Mouse (Mus musculus) embryonic fibroblast, embryonic 13.5 days (primary cell): ENCODE results near the gene Tmem126a. TPM values are rescaled to one million over a fixed set of nuclear protein-coding genes. Genes with fewer than 3 reads are reported as not detected.

ENCODE experiments used
- H3K27ac ChIP-seq: 2 replicates; pipeline ENCODE4 v1.5.1; 2012; ENCODE audit warnings: low read length, control low read depth, inconsistent platforms; ENCODE audit not compliant: insufficient read depth
- H3K4me1 ChIP-seq: 2 replicates; pipeline ENCODE4 v1.6.1; 2011; ENCODE audit warnings: low read length; ENCODE audit not compliant: control insufficient read depth, insufficient read depth
- H3K4me3 ChIP-seq: 2 replicates; pipeline ENCODE4 v1.5.1; 2011; ENCODE audit warnings: mild to moderate bottlenecking, control low read depth, low read length; ENCODE audit not compliant: insufficient read depth
- CTCF ChIP-seq: IDR thresholded peaks from 2 replicates; pipeline ENCODE4 v1.5.1; 2011; ENCODE audit warnings: mild to moderate bottlenecking, control low read depth, low read length, moderate library complexity, borderline replicate concordance; ENCODE audit not compliant: insufficient read depth
- POLR2A ChIP-seq: IDR thresholded peaks from 2 replicates; pipeline ENCODE4 v1.6.1; 2011; ENCODE audit warnings: low read depth, mild to moderate bottlenecking, control low read depth, low read length, moderate library complexity
- polyA plus RNA-seq: library from polyadenylated mRNA; stranded (reverse); fragments of >200 nt; gene quantifications from 2 replicates; pipeline ENCODE4 v1.2.4, GENCODE M21; 2011; ENCODE audit warnings: low read depth; ENCODE audit not compliant: missing spikeins, insufficient read length

Gene Tmem126a
- polyA plus RNA-seq, 1 experiment: 79.9 TPM

DNA sequence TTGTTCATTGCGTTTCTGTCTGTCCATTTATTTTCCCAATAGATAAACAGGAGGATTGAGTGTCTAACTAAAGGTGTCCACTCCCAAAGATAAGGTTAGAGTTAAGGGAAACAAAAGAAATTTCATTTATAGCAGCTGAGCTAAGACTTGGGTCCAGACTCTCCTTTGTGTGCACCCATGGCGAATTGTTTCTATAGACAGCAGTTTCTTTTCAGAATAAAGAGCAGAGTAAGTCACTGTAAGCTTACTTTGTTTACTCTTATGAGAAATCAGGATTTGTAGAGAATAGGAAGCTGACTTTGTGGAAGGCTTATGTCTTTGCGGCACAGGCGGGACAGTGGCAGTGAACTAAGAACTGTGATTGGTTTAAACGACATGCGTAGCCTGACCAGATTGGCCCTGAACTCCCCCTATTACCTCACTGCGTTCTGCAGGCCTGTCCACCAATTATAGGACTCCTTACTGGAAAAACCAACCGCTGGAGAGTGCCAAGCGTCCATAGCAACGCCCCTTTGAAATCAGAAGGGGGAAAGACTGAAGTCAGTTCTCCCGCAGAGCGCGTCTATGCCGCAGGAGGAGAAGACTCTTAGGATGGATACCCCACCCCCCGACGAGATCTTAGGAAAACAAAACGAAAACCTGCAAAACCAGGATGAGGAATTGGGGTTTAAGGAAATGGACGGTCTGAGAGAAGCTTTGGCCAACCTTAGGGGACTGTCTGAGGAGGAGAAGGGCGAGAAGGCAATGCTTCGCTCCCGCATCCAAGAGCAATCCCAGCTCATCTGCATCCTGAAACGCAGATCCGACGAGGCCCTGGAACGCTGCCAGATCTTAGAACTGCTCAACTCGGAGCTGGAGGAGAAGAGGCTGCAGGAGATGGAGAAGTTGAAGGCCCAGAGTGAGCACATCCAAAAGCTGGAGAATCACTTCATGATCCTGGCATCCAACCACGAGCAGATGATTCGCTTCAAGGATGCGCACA, 30.7 kb downstream of the Tmem126a start, which contains the start of gene Ccdc89:
Ccdc89 (plus strand) TSS at position 558 of the 982 bp plus-strand sequence.
- H3K4me1 ChIP-seq: no peaks in the 10 kb centered on the region
- peak within 1 kb of the TSS; percentile 24 for H3K4me3 ChIP-seq

DNA sequence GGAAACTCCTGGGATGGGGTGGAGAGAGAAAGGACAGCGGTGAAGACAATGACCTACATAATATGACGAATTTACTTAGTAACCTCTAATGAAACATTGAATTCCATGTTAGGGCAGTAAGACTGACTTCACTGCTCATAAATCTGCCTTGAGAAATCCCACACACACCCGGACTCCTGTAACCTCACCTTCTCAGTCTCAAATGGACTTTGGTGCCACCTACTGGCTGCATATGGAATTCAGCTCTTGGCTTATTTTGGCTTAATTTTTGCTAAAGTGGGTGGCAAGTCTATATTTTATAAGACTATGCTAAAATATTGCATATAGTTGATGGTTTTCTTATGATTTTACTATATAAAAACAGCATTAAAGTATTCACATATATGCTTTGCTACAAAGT, 47.1 kb downstream of the Tmem126a start:
- TF ChIP-seq CTCF: no peak
- no peak for TF ChIP-seq POLR2A
- no peaks in the 10 kb centered on the region for H3K4me1 ChIP-seq
- no peak overlapping the region for H3K27ac ChIP-seq
- no peak overlapping the region for H3K4me3 ChIP-seq

More for the DNA sequence above, 30.7 kb downstream of the Tmem126a start, which contains the start of gene Ccdc89:
- no peak within 1 kb of the TSS for H3K27ac ChIP-seq
- TF ChIP-seq POLR2A (0 out of 2 replicates have a peak, but pooled peaks have one; percentile 35), CTCF (no peak)

Other genes starting within 250 kb of the Tmem126a start
- gene Ccdc83, start 191.5 kb downstream of the Tmem126a start, polyA plus RNA-seq: not detected in 2 replicates
- gene Sytl2, start 155.0 kb downstream of the Tmem126a start, polyA plus RNA-seq: 31.1 and 41.3 TPM in 2 replicates
- 0.38 and 0.83 TPM in 2 replicates for gene Ccdc89, start 30.7 kb downstream of the Tmem126a start, polyA plus RNA-seq
- 40.1 and 52.7 TPM in 2 replicates for gene Crebzf, start 14.5 kb downstream of the Tmem126a start, polyA plus RNA-seq
- 16.8 and 19.1 TPM in 2 replicates for gene Tmem126b, start 18.8 kb upstream of the Tmem126a start, polyA plus RNA-seq
- gene Dlg2, start 19.4 kb upstream of the Tmem126a start, polyA plus RNA-seq: 3.3 and 5.2 TPM in 2 replicates